Mouse (Mus musculus) heart, adult 11 months (tissue): ENCODE results near the gene Med24.
"Not testable (repeated sequence)": the region's sequence is repeated elsewhere in the genome, so short reads cannot be mapped to it uniquely, and the experiment has no call there.

ENCODE experiments used
- DNase-seq: peaks from one replicate; pipeline ENCODE4 v3.0.0; 2022

The Med24 gene

GRCm38 (mm10) chr11:98745932-98746853, 17.0 kb upstream of the Med24 start:
- DNase-seq, result peak; percentile 94

GRCm38 (mm10) chr11:98744456-98745019, 15.3 kb upstream of the Med24 start:
- DNase-seq, result peak; percentile 97

GRCm38 (mm10) chr11:98743655-98744345, 14.6 kb upstream of the Med24 start:
- DNase-seq, result peak; percentile 98

GRCm38 (mm10) chr11:98742397-98743291, 13.4 kb upstream of the Med24 start:
- peak; percentile 98 for DNase-seq

- DNase-seq, result peak; percentile 98
Observed at GRCm38 (mm10) chr11:98741622-98742396, 12.6 kb upstream of the Med24 start.

- DNase-seq, result no peak
Observed at GRCm38 (mm10) chr11:98741051-98741620, 11.9 kb upstream of the Med24 start.

GRCm38 (mm10) chr11:98740393-98741050, 11.3 kb upstream of the Med24 start, which contains the start of gene Thra:
Gene Thra, plus strand, starts transcription at chr11:98740638.
- peak; percentile 99 for DNase-seq

- DNase-seq, result no peak
Observed at GRCm38 (mm10) chr11:98740026-98740392, 10.8 kb upstream of the Med24 start.

GRCm38 (mm10) chr11:98738925-98739324, 9.7 kb upstream of the Med24 start:
- DNase-seq, result peak; percentile 93

GRCm38 (mm10) chr11:98738428-98738911, 9.2 kb upstream of the Med24 start:
- peak; percentile 96 for DNase-seq

- not testable (repeated sequence) for DNase-seq
Observed at GRCm38 (mm10) chr11:98737220-98737619, 8.0 kb upstream of the Med24 start.

- peak; percentile 85 for DNase-seq
Observed at GRCm38 (mm10) chr11:98736176-98736575, 6.9 kb upstream of the Med24 start.

- DNase-seq, result no peak
Observed at GRCm38 (mm10) chr11:98735111-98735510, 5.9 kb upstream of the Med24 start.

- DNase-seq, result no peak
Observed at GRCm38 (mm10) chr11:98734020-98734419, 4.8 kb upstream of the Med24 start.

GRCm38 (mm10) chr11:98731134-98731533, 1.9 kb upstream of the Med24 start:
- DNase-seq, result peak; percentile 92

- DNase-seq, result no peak
Observed at GRCm38 (mm10) chr11:98730727-98731126, 1.5 kb upstream of the Med24 start.

GRCm38 (mm10) chr11:98725926-98726506, 3.2 kb downstream of the Med24 start:
- peak; percentile 90 for DNase-seq

GRCm38 (mm10) chr11:98723098-98723497, 6.1 kb downstream of the Med24 start:
- peak; percentile 88 for DNase-seq

- peak; percentile 99 for DNase-seq
Observed at GRCm38 (mm10) chr11:98721458-98722226, 7.6 kb downstream of the Med24 start.
